Mouse (Mus musculus): ENCODE results near the gene Supt4a. TPM values are rescaled to one million over a fixed set of nuclear protein-coding genes. Genes with fewer than 3 reads are reported as not detected.

Supt4a gene
- polyA plus RNA-seq, 1 experiment from 2014 or later = 146 TPM

DNA sequence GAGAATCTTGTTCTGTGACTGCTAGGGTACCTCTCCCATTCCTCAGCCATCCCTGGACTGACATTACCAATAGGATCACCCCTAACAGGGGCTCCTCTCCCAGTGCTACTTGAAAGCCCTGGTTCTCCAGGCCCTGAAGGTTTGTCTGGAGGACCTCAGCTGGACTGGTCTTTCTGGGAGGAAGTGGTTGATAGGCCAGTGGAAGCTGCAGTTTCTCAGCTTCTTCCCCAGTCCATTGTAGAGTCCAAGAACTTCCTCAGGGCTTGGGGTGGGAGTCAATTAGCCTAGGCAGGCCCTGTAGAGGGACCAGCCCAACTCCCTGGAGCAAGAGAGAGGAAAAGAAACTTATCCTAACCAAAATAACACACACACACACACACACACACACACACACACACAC lies 11.8 kb upstream of the Supt4a start:
- H3K4me2 ChIP-seq = peak overlapping the region; percentile 44
- H3K9me3 ChIP-seq (ENCODE audit: low read depth, low read length) = no peaks in the 10 kb centered on the region
- H3K4me3 ChIP-seq (ENCODE audit: low read depth, low read length) = no peak overlapping the region
- no peaks in the 10 kb centered on the region for H3K27me3 ChIP-seq (ENCODE audit: insufficient read depth, low read length)
- no peaks in the 10 kb centered on the region for H3K36me3 ChIP-seq (ENCODE audit: insufficient read depth)
- peak; percentile 23; the same call in 1 of the 2 replicates for ATAC-seq (ENCODE audit: insufficient read depth)
- no peak for DNase-seq
- peak overlapping the region; percentile 39 for H3K9ac ChIP-seq
- peak overlapping the region; percentile 80 for H3K27ac ChIP-seq (ENCODE audit: low read depth)
- TF ChIP-seq CTCF (IDR thresholded peaks at IDR 0.05; ENCODE audit: low read depth) = no peak
- H3K4me1 ChIP-seq (ENCODE audit: insufficient read depth) = peaks cover 16% of the 10 kb centered on the region

DNA sequence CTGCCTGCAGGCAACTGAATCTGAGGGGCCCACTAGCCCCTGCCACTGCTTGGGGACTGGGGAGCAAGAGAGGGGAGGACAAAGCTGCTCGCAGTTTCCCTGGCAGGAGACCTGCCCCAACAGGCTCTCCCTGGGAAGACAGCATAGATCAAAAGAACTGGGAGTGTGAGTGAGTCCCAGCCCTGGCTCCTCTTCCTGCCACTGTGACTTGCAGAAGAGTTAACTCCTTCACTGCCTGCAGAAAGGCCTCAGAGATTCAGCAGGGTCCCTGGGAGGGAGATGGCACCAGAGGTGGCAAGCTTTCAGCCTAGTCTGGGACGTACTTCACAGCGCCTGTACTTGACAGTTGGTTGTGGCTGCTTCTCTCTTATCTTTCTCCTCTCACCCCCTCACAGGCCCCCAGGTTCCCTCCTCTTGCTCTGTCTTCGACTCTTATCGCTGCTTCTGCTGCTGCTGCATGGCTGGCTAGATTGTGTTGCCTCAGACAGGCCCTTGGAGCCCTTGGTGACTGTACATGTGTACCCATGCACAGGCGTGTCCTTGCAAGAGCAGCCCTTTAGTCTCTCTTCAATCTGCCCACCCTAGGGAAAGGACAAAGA lies 11.3 kb upstream of the Supt4a start:
- peak overlapping the region; percentile 44 for H3K4me2 ChIP-seq
- ATAC-seq (ENCODE audit: insufficient read depth) (peak; percentile 90), DNase-seq (peak; percentile 77)
- no peak overlapping the region for H3K4me3 ChIP-seq (ENCODE audit: low read depth, low read length)
- H3K9me3 ChIP-seq (ENCODE audit: low read depth, low read length) = no peaks in the 10 kb centered on the region
- H3K36me3 ChIP-seq (ENCODE audit: insufficient read depth) = no peaks in the 10 kb centered on the region
- peak overlapping the region; percentile 80 for H3K27ac ChIP-seq (ENCODE audit: low read depth)
- 15% methylated on average over 6 of the region's 6 CpGs for WGBS
- H3K9ac ChIP-seq = peak overlapping the region; percentile 39
- peaks cover 16% of the 10 kb centered on the region for H3K4me1 ChIP-seq (ENCODE audit: insufficient read depth)
- no peak for TF ChIP-seq CTCF (IDR thresholded peaks at IDR 0.05; ENCODE audit: low read depth)
- no peaks in the 10 kb centered on the region for H3K27me3 ChIP-seq (ENCODE audit: insufficient read depth, low read length)

DNA sequence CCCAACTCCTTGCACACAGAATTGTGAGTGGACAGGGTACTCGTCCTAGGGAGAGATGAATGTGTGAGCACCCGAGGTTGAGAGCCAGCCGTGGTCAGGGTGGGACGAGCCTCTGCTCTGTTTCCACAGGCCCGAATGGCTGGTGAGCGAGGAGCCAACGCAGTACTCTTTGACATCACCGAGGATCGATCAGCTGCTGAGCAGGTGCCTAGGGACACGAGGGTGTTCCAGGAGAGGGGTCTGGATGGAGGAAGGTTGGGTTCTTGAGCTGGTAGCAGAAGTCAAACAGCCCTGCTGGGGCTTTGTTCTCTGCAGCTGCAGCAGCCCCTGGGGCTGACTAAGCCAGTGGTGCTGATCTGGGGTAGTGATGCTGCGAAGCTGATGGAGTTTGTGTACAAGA lies 10.3 kb upstream of the Supt4a start:
- no peak overlapping the region for H3K4me2 ChIP-seq
- peaks cover 16% of the 10 kb centered on the region for H3K4me1 ChIP-seq (ENCODE audit: insufficient read depth)
- 59% methylated on average over 11 of the region's 11 CpGs for WGBS
- ATAC-seq (ENCODE audit: insufficient read depth) (no peak), DNase-seq (no peak)
- peak overlapping the region; percentile 80; the same call in 1 of the 2 replicates for H3K27ac ChIP-seq (ENCODE audit: low read depth)
- no peaks in the 10 kb centered on the region for H3K27me3 ChIP-seq (ENCODE audit: insufficient read depth, low read length)
- no peak for TF ChIP-seq CTCF (IDR thresholded peaks at IDR 0.05; ENCODE audit: low read depth)
- peaks cover 1% of the 10 kb centered on the region for H3K36me3 ChIP-seq (ENCODE audit: insufficient read depth)
- no peak overlapping the region for H3K4me3 ChIP-seq (ENCODE audit: low read depth, low read length)
- H3K9ac ChIP-seq = no peak overlapping the region
- no peaks in the 10 kb centered on the region for H3K9me3 ChIP-seq (ENCODE audit: low read depth, low read length)

DNA sequence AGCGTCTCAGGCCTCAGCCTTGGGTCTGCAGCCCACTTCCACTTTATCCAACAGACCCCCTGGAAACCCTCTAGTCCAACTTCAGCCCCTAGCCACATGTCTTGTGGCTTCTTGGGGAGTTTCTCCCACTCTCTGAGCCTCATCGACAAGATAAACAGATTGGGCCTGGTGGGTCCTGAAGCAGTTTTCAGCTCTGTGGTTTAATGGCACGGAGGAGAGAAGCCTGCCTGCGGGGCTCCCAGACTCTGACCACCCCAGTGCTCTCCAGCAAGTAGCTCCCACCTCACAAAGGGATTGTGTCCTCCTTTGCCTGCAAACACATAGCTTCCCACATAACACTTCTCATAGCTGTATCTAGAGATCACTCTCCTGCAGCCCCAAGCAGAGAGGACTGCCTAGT lies 9.9 kb upstream of the Supt4a start:
- Histone ChIP-seq H3K36me3 (ENCODE audit: insufficient read depth) (peaks cover 6% of the 10 kb centered on the region), H3K4me1 (ENCODE audit: insufficient read depth) (peaks cover 16% of the 10 kb centered on the region), H3K4me2 (no peak overlapping the region), H3K27me3 (ENCODE audit: insufficient read depth, low read length) (no peaks in the 10 kb centered on the region), H3K9me3 (ENCODE audit: low read depth, low read length) (no peaks in the 10 kb centered on the region), H3K27ac (ENCODE audit: low read depth) (0 out of 2 replicates have a peak overlapping the region, but pooled peaks have one; percentile 5), H3K4me3 (ENCODE audit: low read depth, low read length) (no peak overlapping the region), H3K9ac (no peak overlapping the region)
- ATAC-seq (ENCODE audit: insufficient read depth) (no peak), DNase-seq (no peak)
- TF ChIP-seq CTCF (IDR thresholded peaks at IDR 0.05; ENCODE audit: low read depth) = no peak
- 64% methylated on average over 4 of the region's 4 CpGs for WGBS

DNA sequence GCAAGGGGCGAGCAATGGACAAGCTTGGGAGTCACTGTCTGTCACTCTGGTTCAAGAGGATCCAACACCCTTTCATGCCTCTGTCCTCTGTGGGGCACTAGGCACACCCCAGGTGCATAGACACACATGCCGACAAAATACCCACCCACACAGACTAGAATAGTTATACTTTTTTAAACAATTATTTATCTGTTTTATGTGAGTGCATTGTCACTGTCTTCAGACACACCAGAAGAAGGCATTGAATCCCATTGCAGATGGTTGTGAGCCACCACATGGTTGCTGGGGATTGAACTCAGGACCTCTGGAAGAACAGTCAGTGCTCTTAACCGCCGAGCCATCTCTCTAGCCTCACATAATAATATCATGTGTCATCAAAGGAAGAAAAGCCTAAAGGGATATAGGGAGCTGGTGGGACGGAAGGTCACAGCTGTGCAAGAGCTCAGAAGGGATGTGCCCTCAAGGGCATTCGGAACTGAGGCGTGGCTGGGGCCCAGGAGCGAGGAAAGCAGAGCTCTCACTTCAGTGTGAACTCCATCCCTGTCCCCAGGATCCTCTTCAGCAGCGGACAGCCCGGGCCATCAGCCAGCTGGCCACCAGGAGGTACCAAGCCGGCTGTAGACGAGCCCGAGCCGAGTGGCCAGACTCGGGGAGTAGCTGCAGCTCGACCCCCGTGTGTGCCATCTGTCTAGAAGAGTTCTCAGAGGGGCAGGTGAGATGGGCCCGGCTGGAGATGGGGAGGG lies 8.3 kb upstream of the Supt4a start:
- ATAC-seq (ENCODE audit: insufficient read depth) (no peak), DNase-seq (no peak)
- Histone ChIP-seq H3K9ac (no peak overlapping the region), H3K27ac (ENCODE audit: low read depth) (no peak overlapping the region; the same call in 1 of the 2 replicates), H3K36me3 (ENCODE audit: insufficient read depth) (peaks cover 8% of the 10 kb centered on the region), H3K27me3 (ENCODE audit: insufficient read depth, low read length) (no peaks in the 10 kb centered on the region), H3K9me3 (ENCODE audit: low read depth, low read length) (no peaks in the 10 kb centered on the region), H3K4me1 (ENCODE audit: insufficient read depth) (peaks cover 16% of the 10 kb centered on the region), H3K4me2 (no peak overlapping the region; the same call in 1 of the 2 replicates), H3K4me3 (ENCODE audit: low read depth, low read length) (no peak overlapping the region)
- no peak for TF ChIP-seq CTCF (IDR thresholded peaks at IDR 0.05; ENCODE audit: low read depth)
- 56% methylated on average over 18 of the region's 18 CpGs for WGBS

DNA sequence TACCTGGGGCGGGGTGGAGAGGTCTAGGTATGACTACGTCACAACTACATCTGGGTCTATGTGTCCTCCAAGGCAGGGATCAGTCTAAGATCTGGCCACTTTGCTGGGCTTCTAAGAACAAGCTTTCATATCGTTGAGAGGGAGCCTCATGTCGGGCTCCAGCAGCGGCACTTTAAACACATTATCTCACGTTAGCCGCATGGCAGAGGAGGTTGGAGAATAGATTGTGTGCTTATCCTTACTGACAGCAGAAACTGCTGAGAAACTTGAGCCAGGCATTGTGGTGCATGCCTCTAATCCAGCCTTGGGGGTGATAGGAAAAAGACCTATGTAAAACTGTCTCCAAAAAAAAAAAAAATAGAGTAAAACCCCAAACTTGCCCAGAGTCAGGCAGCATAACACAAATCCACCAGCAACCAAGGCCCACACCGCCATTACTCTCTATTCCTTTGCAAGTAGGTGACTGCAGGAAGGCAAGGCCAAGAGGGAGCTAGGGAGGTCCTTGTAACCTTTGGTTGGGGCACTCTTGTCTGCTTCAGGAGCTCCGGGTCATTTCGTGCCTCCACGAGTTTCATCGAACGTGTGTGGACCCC lies 7.7 kb upstream of the Supt4a start:
- Histone ChIP-seq H3K27me3 (ENCODE audit: insufficient read depth, low read length) (no peaks in the 10 kb centered on the region), H3K4me1 (ENCODE audit: insufficient read depth) (peaks cover 16% of the 10 kb centered on the region), H3K4me3 (ENCODE audit: low read depth, low read length) (no peak overlapping the region), H3K9ac (no peak overlapping the region), H3K9me3 (ENCODE audit: low read depth, low read length) (no peaks in the 10 kb centered on the region), H3K27ac (ENCODE audit: low read depth) (no peak overlapping the region; the same call in 1 of the 2 replicates), H3K36me3 (ENCODE audit: insufficient read depth) (peaks cover 8% of the 10 kb centered on the region), H3K4me2 (no peak overlapping the region; the same call in 1 of the 2 replicates)
- ATAC-seq (ENCODE audit: insufficient read depth) = no peak
- no peak for TF ChIP-seq CTCF (IDR thresholded peaks at IDR 0.05; ENCODE audit: low read depth)
- DNase-seq = no peak
- 66% methylated on average over 13 of the region's 13 CpGs for WGBS

DNA sequence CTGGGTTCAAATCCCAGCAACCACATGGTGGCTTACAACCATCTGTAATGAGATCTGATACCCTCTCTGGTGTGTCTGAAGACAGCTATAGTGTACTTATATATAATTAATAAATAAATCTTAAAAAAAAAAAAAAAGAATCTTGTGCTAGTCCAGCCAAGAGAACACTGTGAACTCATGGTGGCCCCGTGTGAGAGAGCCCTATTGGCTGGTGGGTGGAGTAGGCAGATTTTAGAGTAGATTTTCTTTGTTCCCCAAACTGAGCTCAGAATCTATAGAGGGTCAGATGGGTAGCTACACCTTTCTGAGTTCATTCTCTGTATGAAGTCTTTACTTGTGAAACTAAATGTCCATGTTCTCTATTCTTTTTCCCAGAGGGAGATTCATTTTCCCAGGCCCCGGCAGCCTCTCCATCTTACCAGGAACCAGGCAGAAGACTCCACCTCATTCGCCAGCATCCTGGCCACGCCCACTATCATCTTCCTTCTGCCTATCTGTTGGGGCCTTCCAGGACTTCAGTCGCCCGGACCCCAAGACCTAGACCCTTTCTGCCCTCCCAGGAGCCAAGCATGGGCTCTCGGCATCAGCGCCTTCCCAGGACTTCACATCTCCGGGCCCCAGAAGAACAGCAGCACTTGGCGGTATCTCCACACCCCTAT lies 6.6 kb upstream of the Supt4a start:
- Histone ChIP-seq H3K9me3 (ENCODE audit: low read depth, low read length) (no peaks in the 10 kb centered on the region), H3K27ac (ENCODE audit: low read depth) (no peak overlapping the region), H3K36me3 (ENCODE audit: insufficient read depth) (peaks cover 8% of the 10 kb centered on the region), H3K27me3 (ENCODE audit: insufficient read depth, low read length) (no peaks in the 10 kb centered on the region), H3K9ac (no peak overlapping the region), H3K4me2 (no peak overlapping the region), H3K4me1 (ENCODE audit: insufficient read depth) (peaks cover 10% of the 10 kb centered on the region), H3K4me3 (ENCODE audit: low read depth, low read length) (no peak overlapping the region)
- DNase-seq (no peak), ATAC-seq (ENCODE audit: insufficient read depth) (no peak)
- TF ChIP-seq CTCF (IDR thresholded peaks at IDR 0.05; ENCODE audit: low read depth) = no peak
- WGBS = 72% methylated on average over 10 of the region's 10 CpGs

Data from lung, embryonic 14.5 days (tissue).